Mouse (Mus musculus): Measurements from ENCODE around the gene Ass1. TPM values are rescaled to one million over a fixed set of nuclear protein-coding genes. Genes with fewer than 3 reads are reported as not detected.

Gene Ass1
- polyA plus RNA-seq, 1 experiment from 2014 or later = 12.4 TPM

DNA sequence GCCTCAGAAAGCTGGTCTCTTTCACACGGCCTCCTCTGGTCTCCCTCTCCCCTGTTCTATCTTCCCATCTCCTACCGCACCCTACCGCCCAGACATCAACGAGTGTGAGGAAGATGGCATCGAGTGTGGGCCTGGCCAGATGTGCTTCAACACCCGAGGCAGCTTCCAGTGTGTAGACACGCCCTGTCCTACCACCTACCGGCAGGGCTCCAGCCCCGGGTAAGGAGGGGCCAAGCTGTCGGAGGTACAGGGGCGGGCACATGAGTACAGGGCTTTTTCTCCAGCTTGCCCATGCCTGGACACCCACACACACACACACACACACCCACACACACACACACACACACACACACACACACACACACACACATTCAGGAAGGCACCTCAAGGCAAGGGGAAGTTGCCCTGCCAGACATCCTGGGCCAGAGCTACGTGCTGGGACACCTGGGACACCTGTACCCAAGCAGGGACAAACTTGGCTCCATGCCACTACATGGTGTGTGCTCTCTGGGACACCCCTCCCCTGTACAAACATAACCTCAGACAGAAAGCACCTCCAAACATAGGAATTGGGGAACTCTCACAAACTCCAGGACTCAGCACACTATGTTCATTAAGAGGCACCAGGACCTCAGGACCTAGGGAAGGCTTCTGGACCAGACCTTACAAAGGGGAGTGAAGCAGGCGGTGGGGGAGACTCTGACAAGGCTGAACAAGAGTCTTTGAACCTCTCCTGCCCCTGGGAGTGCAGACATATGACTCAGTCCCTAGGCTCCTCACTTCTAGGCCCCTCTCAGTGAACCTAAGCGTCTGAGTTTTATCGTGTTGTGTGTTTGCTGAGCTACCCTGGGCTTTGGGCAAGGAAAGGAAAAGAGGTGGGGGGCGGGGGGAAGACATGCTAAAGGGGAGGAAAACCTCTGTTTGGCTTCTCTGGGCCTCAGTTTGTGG lies 10.7 kb upstream of the Ass1 start:
- H3K4me3 ChIP-seq = peak overlapping the region; percentile 46; the same call in 1 of the 2 replicates
- peak; percentile 23; the same call in 1 of the 2 replicates for ATAC-seq (ENCODE audit: insufficient number of reproducible peaks, low FRiP score)
- 33% methylated on average over 16 of the region's 16 CpGs for WGBS
- H3K4me1 ChIP-seq (replicated peaks) = peaks cover 34% of the 10 kb centered on the region
- peak overlapping the region; percentile 74 for H3K4me2 ChIP-seq
- no peaks in the 10 kb centered on the region for H3K36me3 ChIP-seq
- peaks cover 71% of the 10 kb centered on the region for H3K27me3 ChIP-seq (replicated peaks)
- H3K9ac ChIP-seq = no peak overlapping the region
- no peaks in the 10 kb centered on the region for H3K9me3 ChIP-seq (replicated peaks)
- no peak overlapping the region for H3K27ac ChIP-seq (ENCODE audit: poor library complexity, severe bottlenecking)

DNA sequence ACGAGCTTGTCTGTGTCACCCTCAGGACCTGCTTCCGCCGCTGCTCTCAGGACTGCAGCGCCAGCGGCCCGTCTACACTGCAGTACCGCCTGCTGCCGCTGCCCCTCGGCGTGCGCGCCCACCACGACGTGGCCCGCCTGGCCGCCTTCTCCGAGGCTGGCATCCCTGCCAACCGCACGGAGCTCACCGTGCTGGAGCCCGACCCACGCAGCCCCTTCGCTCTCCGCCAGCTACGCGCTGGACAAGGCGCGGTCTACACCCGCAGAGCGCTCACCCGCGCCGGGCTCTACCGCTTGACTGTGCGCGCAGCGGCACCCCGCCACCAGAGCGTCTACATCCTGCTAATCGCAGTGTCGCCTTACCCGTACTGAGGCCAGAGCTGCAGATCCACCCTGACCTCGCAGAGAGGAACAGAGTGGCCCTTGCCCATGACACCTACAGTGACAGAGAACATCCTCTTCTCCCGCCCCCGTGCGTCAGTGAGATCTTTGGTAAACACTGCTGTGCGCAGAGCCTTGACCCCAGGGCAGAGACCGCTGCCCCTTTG lies 9.9 kb upstream of the Ass1 start:
- Histone ChIP-seq H3K4me3 (peak overlapping the region; percentile 46), H3K9me3 (replicated peaks) (no peaks in the 10 kb centered on the region), H3K27me3 (replicated peaks) (peaks cover 79% of the 10 kb centered on the region), H3K27ac (ENCODE audit: poor library complexity, severe bottlenecking) (no peak overlapping the region), H3K4me2 (peak overlapping the region; percentile 74), H3K9ac (peak overlapping the region; percentile 52), H3K4me1 (replicated peaks) (peaks cover 26% of the 10 kb centered on the region), H3K36me3 (no peaks in the 10 kb centered on the region)
- ATAC-seq (ENCODE audit: insufficient number of reproducible peaks, low FRiP score) = 0 out of 2 replicates have a peak, but pooled peaks have one; percentile 38
- WGBS = under 1% methylated on average over 46 of the region's 48 CpGs

DNA sequence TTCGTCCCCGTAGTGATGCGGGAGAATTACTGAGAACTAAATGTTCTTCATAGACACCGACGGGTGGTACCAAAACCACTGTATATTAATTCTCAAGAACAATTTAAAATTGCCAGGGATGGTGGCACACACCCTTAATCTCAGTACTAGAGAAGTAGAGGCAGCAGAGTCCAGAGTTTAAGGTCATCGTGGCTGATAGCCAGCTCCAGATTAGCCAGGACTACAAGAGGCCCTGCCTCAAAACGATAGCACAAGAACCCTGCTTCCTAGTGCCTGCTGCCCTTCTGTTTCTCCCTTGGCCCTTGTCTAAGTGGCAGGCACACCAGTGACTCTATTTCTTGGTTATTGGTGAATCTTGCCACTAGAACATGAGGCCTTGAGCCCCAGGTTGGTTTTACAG lies 9.1 kb upstream of the Ass1 start:
- WGBS = 65% methylated on average over 7 of the region's 7 CpGs
- no peak overlapping the region for H3K4me3 ChIP-seq
- no peak for ATAC-seq (ENCODE audit: insufficient number of reproducible peaks, low FRiP score)
- no peak overlapping the region for H3K27ac ChIP-seq (ENCODE audit: poor library complexity, severe bottlenecking)
- no peaks in the 10 kb centered on the region for H3K36me3 ChIP-seq
- peaks cover 80% of the 10 kb centered on the region for H3K27me3 ChIP-seq (replicated peaks)
- no peaks in the 10 kb centered on the region for H3K9me3 ChIP-seq (replicated peaks)
- no peak overlapping the region for H3K4me2 ChIP-seq
- no peak overlapping the region for H3K9ac ChIP-seq
- peaks cover 18% of the 10 kb centered on the region for H3K4me1 ChIP-seq (replicated peaks)

DNA sequence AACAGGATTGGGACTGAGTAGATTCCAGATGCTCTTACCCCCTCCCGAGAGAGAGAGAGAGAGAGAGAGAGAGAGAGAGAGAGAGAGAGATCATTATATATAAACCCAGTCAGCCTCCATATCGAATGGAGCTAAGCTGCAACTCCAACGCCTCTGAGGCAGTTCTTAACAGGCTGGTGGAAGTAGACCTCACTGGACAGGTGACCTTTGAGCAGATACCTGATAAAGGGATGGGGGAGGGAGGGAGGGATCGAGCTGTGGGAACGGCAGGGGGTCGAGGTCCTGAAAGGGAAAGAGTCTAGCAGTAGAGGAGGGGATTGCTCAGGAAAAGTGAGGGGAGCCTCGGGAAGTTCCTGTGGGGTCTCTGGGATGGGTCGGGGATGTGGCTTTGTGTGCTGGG lies 8.0 kb upstream of the Ass1 start:
- ATAC-seq (ENCODE audit: insufficient number of reproducible peaks, low FRiP score) = no peak
- WGBS = 32% methylated on average over 8 of the region's 8 CpGs
- H3K4me3 ChIP-seq = no peak overlapping the region
- H3K27me3 ChIP-seq (replicated peaks) = peaks cover 77% of the 10 kb centered on the region
- H3K27ac ChIP-seq (ENCODE audit: poor library complexity, severe bottlenecking) = no peak overlapping the region
- no peak overlapping the region for H3K9ac ChIP-seq
- no peak overlapping the region for H3K4me2 ChIP-seq
- peaks cover 17% of the 10 kb centered on the region for H3K4me1 ChIP-seq (replicated peaks)
- no peaks in the 10 kb centered on the region for H3K9me3 ChIP-seq (replicated peaks)
- no peaks in the 10 kb centered on the region for H3K36me3 ChIP-seq

DNA sequence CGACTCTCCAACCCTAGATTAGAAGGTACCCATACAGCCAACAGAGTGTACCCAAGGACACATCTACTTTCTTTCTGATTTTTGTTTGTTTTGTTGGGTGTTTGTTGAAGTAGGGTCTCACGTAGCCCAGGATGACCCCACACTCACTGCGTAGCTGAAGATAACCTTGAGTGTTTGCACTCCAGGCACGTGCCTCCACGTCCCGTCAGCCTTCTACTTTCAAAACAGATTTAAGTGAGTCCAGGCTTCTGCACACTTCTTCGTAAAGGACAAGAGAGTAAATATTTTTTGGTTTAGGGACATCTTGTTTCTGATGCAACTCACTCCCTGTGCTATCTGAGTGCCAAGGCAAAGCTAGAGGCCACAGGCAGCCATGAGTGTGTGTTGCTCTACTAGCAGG lies 6.8 kb upstream of the Ass1 start:
- H3K27me3 ChIP-seq (replicated peaks) = peaks cover 73% of the 10 kb centered on the region
- no peak overlapping the region for H3K4me3 ChIP-seq
- H3K9me3 ChIP-seq (replicated peaks) = no peaks in the 10 kb centered on the region
- ATAC-seq (ENCODE audit: insufficient number of reproducible peaks, low FRiP score) = no peak
- H3K9ac ChIP-seq = no peak overlapping the region
- no peak overlapping the region for H3K4me2 ChIP-seq
- H3K27ac ChIP-seq (ENCODE audit: poor library complexity, severe bottlenecking) = no peak overlapping the region
- peaks cover 17% of the 10 kb centered on the region for H3K4me1 ChIP-seq (replicated peaks)
- WGBS = 81% methylated on average over 7 of the region's 7 CpGs
- no peaks in the 10 kb centered on the region for H3K36me3 ChIP-seq

DNA sequence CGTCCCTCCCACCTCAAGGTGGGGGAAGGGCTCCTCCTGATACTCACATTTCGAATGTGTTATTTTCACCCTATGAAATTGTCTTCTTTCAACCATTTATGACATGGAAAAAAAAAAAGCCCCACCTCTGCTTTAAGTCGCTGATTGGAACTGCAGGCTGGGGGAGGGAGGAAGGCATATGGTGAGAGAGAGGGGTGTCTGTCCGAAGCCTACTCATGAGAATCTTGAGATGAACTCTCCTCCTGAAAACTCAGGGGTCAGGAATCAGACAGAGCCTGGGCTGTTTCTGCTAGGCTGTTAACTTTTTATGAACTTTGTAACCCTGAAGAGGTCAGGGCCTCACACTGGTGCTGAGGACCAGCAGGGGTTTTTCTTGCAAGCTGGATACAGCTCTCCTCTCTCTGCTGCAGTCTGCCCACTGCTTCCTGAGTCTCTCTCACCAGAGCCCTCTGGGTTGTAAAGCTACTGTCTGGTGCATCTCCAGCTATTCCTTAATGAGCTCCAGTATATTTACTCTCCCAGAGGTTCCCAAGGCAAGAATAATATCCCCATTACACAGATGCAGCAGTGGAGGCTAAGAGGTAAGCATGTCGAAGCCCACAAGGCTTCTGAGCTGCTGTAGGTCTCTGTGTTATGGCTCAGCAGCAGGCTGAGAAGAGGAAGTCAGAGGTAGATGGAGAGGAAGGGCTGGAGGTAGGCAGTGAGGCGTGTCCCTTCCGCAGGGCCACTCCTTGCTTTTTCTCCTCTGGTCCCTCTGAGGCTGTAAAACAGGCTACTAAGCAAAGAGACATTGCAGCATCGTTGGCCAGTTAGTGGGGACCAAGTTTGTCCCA lies 6.1 kb upstream of the Ass1 start:
- Histone ChIP-seq H3K27me3 (replicated peaks) (peaks cover 73% of the 10 kb centered on the region), H3K36me3 (no peaks in the 10 kb centered on the region), H3K4me2 (no peak overlapping the region), H3K27ac (ENCODE audit: poor library complexity, severe bottlenecking) (no peak overlapping the region), H3K9me3 (replicated peaks) (no peaks in the 10 kb centered on the region), H3K4me1 (replicated peaks) (peaks cover 16% of the 10 kb centered on the region), H3K4me3 (no peak overlapping the region), H3K9ac (no peak overlapping the region)
- ATAC-seq (ENCODE audit: insufficient number of reproducible peaks, low FRiP score) = no peak
- WGBS = 51% methylated on average over 8 of the region's 8 CpGs

DNA sequence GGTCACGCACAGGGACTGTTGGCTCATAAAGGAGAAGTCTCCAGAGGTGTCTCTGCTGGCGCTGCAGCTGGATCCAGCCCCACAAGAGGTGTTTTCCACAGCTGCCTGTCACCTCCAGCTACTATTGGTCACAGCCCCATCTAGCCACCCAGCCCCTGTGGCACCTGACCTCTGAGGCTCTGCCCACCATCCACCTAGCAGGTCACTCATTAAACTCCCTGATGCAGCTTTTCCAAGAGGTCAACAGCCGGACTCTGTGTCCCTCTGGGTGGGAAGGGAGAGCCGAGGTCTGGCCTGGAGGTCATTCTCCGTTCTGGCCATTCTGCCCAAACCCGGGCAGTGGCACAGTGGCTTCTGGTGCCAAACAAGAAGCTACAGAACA lies 5.5 kb upstream of the Ass1 start:
- peaks cover 10% of the 10 kb centered on the region for H3K4me1 ChIP-seq (replicated peaks)
- peaks cover 73% of the 10 kb centered on the region for H3K27me3 ChIP-seq (replicated peaks)
- H3K4me2 ChIP-seq = no peak overlapping the region
- no peaks in the 10 kb centered on the region for H3K36me3 ChIP-seq
- ATAC-seq (ENCODE audit: insufficient number of reproducible peaks, low FRiP score) = no peak
- no peak overlapping the region for H3K27ac ChIP-seq (ENCODE audit: poor library complexity, severe bottlenecking)
- no peak overlapping the region for H3K9ac ChIP-seq
- WGBS = 76% methylated on average over 6 of the region's 6 CpGs
- no peak overlapping the region for H3K4me3 ChIP-seq
- no peaks in the 10 kb centered on the region for H3K9me3 ChIP-seq (replicated peaks)

DNA sequence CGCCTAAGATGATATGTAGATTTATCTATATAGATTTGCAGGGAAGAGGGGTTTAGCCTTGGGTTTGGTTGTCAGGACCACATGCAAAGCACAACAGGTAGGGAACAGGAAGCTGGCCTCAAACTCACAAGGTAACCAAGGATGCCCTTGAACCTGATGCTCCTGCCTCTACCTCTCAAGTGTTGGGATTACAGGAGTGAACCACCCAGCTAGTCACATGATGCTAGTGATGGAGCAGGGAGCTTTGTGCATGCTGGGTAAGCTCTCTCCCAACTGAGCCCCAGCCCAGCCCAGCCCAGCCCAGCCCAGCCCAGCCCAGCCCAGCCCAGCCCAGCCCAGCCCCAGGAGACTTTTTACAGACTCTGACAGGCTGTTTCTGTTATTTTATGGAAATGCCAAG lies 2.5 kb upstream of the Ass1 start:
- H3K9me3 ChIP-seq (replicated peaks) = no peaks in the 10 kb centered on the region
- no peak overlapping the region for H3K4me3 ChIP-seq
- no peaks in the 10 kb centered on the region for H3K36me3 ChIP-seq
- H3K9ac ChIP-seq = no peak overlapping the region
- peaks cover 14% of the 10 kb centered on the region for H3K4me1 ChIP-seq (replicated peaks)
- H3K27me3 ChIP-seq (replicated peaks) = peaks cover 71% of the 10 kb centered on the region
- ATAC-seq (ENCODE audit: insufficient number of reproducible peaks, low FRiP score) = no peak
- no peak overlapping the region for H3K27ac ChIP-seq (ENCODE audit: poor library complexity, severe bottlenecking)
- 77% methylated on average over 1 of the region's 1 CpGs for WGBS
- H3K4me2 ChIP-seq = no peak overlapping the region

DNA sequence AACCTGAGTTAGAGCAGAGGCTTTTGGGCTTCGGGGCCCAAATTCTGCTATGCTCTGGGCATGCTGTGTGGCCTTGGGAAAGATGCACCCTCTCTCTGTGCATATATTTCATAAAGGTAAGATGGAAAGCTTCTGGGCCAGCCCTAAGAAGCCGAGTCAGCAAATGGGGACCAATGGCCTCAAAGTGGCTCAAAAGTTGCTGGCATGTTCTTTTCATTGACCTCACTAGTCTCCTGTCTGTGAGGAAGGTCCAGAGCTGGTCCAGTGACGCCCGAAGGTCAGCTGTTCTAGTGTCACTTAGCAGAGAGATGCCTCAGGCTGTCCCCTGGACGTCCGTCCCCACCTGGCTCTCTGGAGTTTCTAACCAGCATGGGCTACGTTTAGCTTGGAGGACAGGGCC lies 1.1 kb upstream of the Ass1 start:
- Histone ChIP-seq H3K36me3 (no peaks in the 10 kb centered on the region), H3K9ac (no peak overlapping the region), H3K4me2 (no peak overlapping the region), H3K27me3 (replicated peaks) (peaks cover 60% of the 10 kb centered on the region), H3K9me3 (replicated peaks) (no peaks in the 10 kb centered on the region), H3K4me3 (no peak overlapping the region), H3K27ac (ENCODE audit: poor library complexity, severe bottlenecking) (no peak overlapping the region), H3K4me1 (replicated peaks) (peaks cover 14% of the 10 kb centered on the region)
- no peak for ATAC-seq (ENCODE audit: insufficient number of reproducible peaks, low FRiP score)
- 75% methylated on average over 7 of the region's 7 CpGs for WGBS

DNA sequence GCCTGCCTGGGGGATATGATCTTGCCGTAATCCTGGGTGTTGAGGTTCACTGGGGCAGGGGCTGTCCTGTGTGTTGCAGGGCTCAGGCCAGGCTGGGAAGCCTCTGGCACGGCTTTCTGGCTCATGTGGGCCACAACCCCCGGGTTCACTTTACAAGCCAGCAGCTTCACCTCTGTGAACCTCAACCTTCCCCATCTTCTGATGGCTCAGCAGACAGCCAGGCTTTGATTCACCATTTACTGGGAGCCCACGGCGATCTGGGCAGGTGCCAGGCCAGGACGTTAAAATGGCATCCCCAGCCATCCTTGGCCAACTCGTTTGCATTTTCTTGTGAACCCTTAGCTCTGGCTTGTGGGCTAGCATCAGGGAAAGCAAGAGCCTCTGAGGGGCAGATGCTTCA lies 527 bp upstream of the Ass1 start:
- H3K36me3 ChIP-seq = no peaks in the 10 kb centered on the region
- 41% methylated on average over 7 of the region's 7 CpGs for WGBS
- ATAC-seq (ENCODE audit: insufficient number of reproducible peaks, low FRiP score) = no peak
- peaks cover 14% of the 10 kb centered on the region for H3K4me1 ChIP-seq (replicated peaks)
- peak overlapping the region; percentile 85 for H3K4me2 ChIP-seq
- peak overlapping the region; percentile 55; the same call in 1 of the 2 replicates for H3K9ac ChIP-seq
- no peaks in the 10 kb centered on the region for H3K9me3 ChIP-seq (replicated peaks)
- H3K27me3 ChIP-seq (replicated peaks) = peaks cover 53% of the 10 kb centered on the region
- no peak overlapping the region for H3K27ac ChIP-seq (ENCODE audit: poor library complexity, severe bottlenecking)
- H3K4me3 ChIP-seq = peak overlapping the region; percentile 44

Data from heart, embryonic 12.5 days (tissue).